Mouse (Mus musculus) liver, embryonic 16.5 days (tissue): ENCODE data around the gene Tnrc6c. TPM values are rescaled to one million over a fixed set of nuclear protein-coding genes. Genes with fewer than 3 reads are reported as not detected.

ENCODE experiments used
- ATAC-seq: fragments of 200-750 bp; cut with Nextera tagmentation; 2 replicates; pipeline ENCODE4 v1.8.0; 2017; ENCODE audit warnings: low read depth, mild to moderate bottlenecking, moderate number of reproducible peaks, moderate library complexity
- H3K27ac ChIP-seq: fragments of 300-500 bp; sonication (generic); 2 replicates; pipeline ENCODE4 v1.5.1; 2014; ENCODE audit warnings: mild to moderate bottlenecking, low read length
- H3K27me3 ChIP-seq: fragments of 300-500 bp; sonication (generic); 2 replicates; pipeline ENCODE4 v1.6.1; 2014; ENCODE audit warnings: low read depth, low read length, mixed read lengths; ENCODE audit not compliant: control insufficient read depth, insufficient read depth
- H3K36me3 ChIP-seq: fragments of 300-500 bp; sonication (generic); 2 replicates; pipeline ENCODE4 v1.6.1; 2014; ENCODE audit warnings: mild to moderate bottlenecking; ENCODE audit not compliant: control insufficient read depth, insufficient read depth
- H3K4me1 ChIP-seq: fragments of 300-500 bp; sonication (generic); 2 replicates; pipeline ENCODE4 v1.6.1; 2014; ENCODE audit warnings: low read depth, low read length, mixed read lengths; ENCODE audit not compliant: control insufficient read depth
- H3K4me2 ChIP-seq: fragments of 300-500 bp; sonication (generic); 2 replicates; pipeline ENCODE4 v1.6.1; 2014; ENCODE audit warnings: low read depth, low read length, mixed read lengths
- H3K4me3 ChIP-seq: fragments of 300-500 bp; sonication (generic); 2 replicates; pipeline ENCODE4 v1.5.1; 2014; ENCODE audit warnings: low read depth, mild to moderate bottlenecking, low read length
- H3K9ac ChIP-seq: fragments of 300-500 bp; sonication (generic); 2 replicates; pipeline ENCODE4 v1.6.1; 2014; ENCODE audit warnings: low read depth, low read length
- H3K9me3 ChIP-seq: fragments of 300-500 bp; sonication (generic); replicated peaks from 2 replicates; pipeline ENCODE4 v1.6.1; 2016; ENCODE audit warnings: low read length; ENCODE audit not compliant: control insufficient read depth
- WGBS: fragments of 180-500 bp; shearing (Covaris S2); extraction: QIAGEN DNeasy Blood & Tissue Kit; methylation state at CpG from one replicate; pipeline ENCODE4 v1.1.7; 2014; ENCODE audit not compliant: insufficient replicate concordance; 5-methylcytosine and 5-hydroxymethylcytosine counted together
- polyA plus RNA-seq: library from polyadenylated mRNA; unstranded; fragments of >200 nt; fragmentation: Nextera tagmentation; extraction: Ambion mirVana; gene quantifications from 2 replicates; pipeline ENCODE4 v1.2.1, GENCODE M21; 2015

Tnrc6c gene
- polyA plus RNA-seq, 1 experiment from 2014 or later = 2.1 TPM

DNA sequence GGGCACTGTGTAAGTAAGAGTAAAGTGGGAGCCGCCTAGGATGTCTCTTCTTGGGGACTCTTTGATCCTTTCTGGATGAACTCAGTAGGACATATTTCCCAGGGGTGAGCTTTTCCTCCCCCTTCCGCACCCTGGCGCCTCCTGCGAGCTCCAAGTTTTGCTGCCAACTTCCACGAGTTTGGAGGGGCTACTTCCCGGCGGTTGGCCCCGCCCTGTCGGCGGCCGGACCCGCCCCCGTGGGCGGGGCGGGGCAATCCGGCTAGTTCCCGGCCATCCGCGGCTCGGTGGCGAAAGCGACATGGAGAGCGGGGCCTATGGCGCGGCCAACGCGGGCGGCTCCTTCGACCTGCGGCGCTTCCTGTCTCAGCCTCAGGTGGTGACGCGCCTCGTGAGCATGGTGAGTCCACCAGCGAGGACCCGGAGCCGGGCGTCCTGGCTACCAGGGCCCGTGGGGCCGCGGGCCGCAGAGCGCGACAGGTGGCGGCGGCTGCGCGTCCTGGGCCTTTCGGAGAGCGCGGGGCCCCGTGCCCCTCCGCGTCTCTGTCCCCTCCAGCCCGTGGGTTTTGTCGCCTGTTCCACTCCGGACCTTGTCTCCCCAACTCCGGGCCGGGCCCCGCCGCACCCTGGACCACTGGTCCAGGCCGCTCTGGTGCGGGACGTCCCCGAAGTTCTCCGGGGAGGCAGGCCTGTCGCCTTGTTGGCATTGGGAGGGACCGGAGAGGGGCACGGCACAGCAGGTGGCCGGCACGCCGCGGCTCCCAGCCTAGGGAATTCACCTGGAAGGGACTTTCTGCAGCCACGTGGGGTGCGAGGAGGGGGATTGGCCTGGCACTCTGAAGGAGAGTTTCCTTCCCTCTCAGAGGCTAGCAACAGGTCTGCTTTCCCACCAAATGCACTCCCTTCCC lies 155.6 kb downstream of the Tnrc6c start, which contains the start of the genes Gm20708 and Syngr2:
Gene Gm20708 (plus strand): TSS at position 262 of the 905 bp plus-strand sequence.
Gene Syngr2 (plus strand): TSS at position 262 of the 905 bp plus-strand sequence.
- Histone ChIP-seq H3K27me3 (no peaks in the 10 kb centered on the region), H3K9me3 (no peaks in the 10 kb centered on the region), H3K36me3 (peaks cover 49% of the 10 kb centered on the region), H3K4me3 (peak within 1 kb of the TSS; percentile 84), H3K27ac (peak within 1 kb of the TSS; percentile 83), H3K9ac (peak within 1 kb of the TSS; percentile 92), H3K4me2 (peak within 1 kb of the TSS; percentile 92), H3K4me1 (peaks cover 39% of the 10 kb centered on the region)
- ATAC-seq = peak; percentile 78
- under 1% methylated on average over 75 of the region's 75 CpGs for WGBS

DNA sequence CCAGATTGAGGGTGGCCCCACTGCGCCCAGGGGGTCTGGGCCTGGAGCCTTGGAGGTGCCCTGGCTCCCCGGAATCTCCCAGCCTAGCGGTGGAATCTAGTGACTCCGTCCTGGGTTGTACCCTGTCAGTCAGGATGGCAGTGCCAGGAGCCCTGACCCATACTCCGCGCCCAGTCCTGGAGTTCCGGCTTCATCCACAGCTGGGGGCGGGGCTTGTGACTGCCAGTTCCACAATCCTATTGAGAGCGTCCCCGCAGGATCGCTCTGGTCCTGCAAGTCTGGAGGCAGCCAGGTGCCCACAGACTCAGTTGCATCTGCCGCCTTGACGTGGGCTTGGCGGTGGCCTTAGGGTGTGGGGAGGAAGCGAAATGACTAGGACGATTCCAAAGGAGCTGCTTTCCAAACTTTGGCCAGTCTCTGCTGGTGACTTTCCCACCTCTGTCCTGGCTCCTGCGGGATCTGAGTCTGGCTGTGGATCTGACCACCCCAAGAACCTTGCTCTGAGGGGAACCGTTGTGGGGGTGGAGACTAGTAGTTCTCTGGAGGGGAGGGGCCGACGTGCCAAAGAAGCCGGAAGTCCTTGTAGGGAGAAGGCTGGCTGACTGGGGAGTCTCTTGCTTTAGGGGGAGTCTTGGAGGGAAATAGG lies 156.4 kb downstream of the Tnrc6c start:
- Histone ChIP-seq H3K9ac (peak overlapping the region; percentile 92), H3K27ac (peak overlapping the region; percentile 83), H3K4me3 (peak overlapping the region; percentile 84), H3K9me3 (no peaks in the 10 kb centered on the region), H3K36me3 (peaks cover 55% of the 10 kb centered on the region), H3K4me2 (peak overlapping the region; percentile 92), H3K4me1 (peaks cover 43% of the 10 kb centered on the region), H3K27me3 (no peaks in the 10 kb centered on the region)
- ATAC-seq = peak; percentile 70
- WGBS = under 1% methylated on average over 21 of the region's 21 CpGs

Other genes starting within 250 kb of the Tnrc6c start
- gene Gm11733, start 169.9 kb upstream of the Tnrc6c start, polyA plus RNA-seq = not detected in 2 replicates
- gene Tmc8, start 127.8 kb downstream of the Tnrc6c start, polyA plus RNA-seq = 16.0 and 16.3 TPM in 2 replicates
- 45.6 and 46.2 TPM in 2 replicates for gene Tmc6, start 127.9 kb downstream of the Tnrc6c start, polyA plus RNA-seq
- gene 6030468B19Rik, start 143.4 kb downstream of the Tnrc6c start, polyA plus RNA-seq = 74.2 and 77.0 TPM in 2 replicates
- 0.38 and 0.64 TPM in 2 replicates for gene Gm20708, start 155.4 kb downstream of the Tnrc6c start, polyA plus RNA-seq
- gene Syngr2, start 155.4 kb downstream of the Tnrc6c start, polyA plus RNA-seq = 48.6 and 55.5 TPM in 2 replicates
- gene Afmid, start 171.6 kb downstream of the Tnrc6c start, polyA plus RNA-seq = 14.6 and 15.4 TPM in 2 replicates
- gene Tk1, start 171.8 kb downstream of the Tnrc6c start, polyA plus RNA-seq = 120 and 127 TPM in 2 replicates
- 298 and 327 TPM in 2 replicates for gene Birc5, start 195.0 kb downstream of the Tnrc6c start, polyA plus RNA-seq
- not detected in 2 replicates for gene Tmem235, start 206.5 kb downstream of the Tnrc6c start, polyA plus RNA-seq
- 1.3 and 2.6 TPM in 2 replicates for gene Tha1, start 219.2 kb downstream of the Tnrc6c start, polyA plus RNA-seq